Mouse (Mus musculus) brain, adult 2 months (tissue): ENCODE results near the gene Efnb3.

Source experiments
- DNase-seq: peaks from one replicate; pipeline ENCODE4 v3.0.0; 2011; ENCODE audit warnings: low read depth, low spot score

The Efnb3 gene

DNA sequence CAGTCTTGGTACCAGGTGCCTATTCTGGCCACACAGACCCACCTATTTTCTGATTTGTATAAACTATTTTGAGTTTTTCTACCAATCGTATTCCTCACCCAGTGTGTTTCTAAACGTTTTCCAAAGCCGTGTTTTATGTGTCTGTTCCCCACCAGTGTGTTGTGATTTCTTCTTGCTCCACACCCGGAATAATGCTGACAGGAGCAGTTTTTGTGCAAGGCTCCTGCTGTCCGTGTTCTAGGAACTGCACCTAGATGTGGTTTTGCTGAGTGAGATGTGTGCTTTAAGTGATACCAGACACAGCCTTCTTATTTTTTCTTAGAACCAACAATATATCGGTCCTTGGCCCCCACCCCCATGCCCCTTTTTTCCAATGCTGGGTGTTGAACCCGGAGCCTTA is 24.0 kb upstream of the Efnb3 start:
- DNase-seq = no peak

DNA sequence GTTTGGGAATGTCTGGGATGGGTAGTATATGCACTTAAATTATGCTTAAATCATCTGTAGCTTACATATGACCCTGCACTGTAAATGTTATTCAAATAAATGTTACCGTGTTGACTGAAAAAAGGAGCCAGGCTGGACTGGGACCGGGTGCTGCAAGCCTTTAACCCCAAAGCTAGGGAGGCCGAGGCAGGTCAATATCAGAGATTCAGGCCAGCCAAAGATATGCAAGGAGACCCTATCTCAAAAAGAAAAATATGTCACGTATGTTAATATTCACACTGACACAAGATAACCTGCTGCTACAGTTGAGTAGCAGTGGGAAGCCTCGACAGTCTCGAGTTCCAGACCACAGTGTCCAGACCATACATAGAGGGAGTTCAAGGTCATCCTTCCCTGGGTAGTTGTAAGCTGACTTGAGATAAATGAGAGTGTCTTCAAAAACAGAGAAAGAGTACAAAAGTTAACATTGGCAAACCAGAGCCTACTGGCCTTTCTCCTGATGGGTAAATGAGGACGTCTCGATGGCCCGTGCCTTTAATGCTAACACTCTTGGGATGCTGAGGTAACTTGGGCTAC is 22.3 kb upstream of the Efnb3 start:
- DNase-seq = no peak

DNA sequence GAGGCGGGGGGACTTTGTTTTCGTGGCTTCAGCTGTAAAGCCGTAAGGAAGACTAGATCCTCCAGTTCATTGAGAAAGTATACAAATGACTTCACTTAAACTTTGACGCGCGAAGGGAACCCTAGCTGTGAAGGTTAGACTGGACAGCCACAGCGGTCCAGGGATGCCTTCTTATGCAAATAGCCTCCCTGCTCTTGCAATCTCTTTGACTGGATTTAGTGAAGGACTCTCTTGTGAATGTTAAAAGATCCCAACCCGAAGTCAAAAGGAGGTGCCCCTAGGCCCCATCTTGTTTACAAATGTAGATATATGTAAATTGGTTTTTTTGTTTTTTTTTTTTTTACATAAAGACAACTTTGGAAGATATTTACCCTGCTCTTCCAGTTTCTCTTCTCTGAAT is 21.8 kb upstream of the Efnb3 start:
- no peak for DNase-seq

DNA sequence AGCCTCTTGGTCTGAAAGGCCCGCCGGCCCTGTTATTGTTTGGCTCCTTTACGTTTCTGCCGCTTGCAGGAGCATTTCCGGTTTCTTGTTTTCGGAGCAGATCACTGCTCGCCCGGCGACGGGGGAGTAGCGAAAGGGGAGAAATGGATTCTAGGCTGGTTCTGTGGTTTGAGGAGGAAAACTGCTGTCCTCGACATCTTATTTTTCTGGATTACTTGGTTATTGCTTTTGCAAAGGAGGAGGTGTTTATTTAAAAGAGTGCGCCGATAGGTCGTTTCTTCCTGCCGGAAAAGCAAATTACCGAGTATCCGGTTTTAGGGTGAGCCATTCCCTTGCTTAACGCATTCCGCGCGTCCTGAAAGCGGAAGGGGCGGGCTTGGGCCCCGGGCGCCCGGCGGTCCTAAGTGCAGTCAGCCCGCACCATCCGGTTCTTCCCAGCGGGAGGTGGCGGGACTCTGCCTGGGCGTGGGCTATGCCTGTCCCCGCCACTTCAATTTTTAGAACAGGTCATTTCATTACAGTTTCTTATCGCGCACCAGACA is 21.2 kb upstream of the Efnb3 start:
- peak; percentile 98 for DNase-seq

DNA sequence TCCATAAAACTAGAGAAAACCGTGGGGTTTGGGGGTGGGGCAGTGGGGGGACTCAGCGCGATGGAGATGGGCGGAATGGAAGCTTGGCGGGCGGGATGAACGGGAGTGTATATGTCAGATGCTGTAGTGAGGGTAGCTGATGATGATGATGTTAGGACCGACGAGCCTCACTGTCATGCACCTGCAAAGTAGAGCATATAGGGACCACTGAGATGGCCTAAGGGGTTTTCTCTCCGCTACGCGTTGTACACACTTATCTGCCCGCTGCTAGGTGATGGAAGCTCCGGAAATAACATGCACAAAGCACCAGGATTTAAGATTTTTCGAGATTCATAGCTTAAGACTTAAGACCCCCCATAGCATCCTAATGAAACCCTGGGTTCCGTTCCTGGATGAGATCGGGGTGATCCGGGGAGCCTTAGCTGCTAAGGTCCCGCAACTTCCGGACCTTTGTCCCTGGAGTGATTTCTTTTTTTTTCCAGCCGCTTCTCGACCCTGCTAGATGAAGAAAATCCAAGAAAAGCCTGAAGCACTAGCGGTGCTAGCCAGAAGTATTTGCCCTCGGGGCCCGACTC is 20.7 kb upstream of the Efnb3 start:
- DNase-seq = no peak

DNA sequence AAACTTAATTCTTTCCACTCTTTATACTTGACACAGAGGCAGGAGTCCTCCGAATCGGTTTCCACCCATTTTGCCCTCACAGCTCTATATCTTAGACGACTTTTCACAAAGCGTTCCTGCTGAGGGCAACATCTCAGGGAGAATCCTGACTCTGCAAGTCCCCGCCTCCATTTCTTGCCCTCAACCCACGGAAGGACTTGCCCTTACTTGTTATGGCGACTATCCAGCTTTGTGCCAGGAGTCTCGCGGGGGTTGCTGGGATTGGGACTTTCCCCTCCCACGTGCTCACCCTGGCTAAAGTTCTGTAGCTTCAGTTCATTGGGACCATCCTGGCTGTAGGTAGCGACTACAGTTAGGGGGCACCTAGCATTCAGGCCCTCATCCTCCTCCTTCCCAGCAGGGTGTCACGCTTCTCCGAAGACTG is 20.1 kb upstream of the Efnb3 start, which contains the start of the genes Wrap53 and Trp53:
Gene Wrap53 (minus strand): TSS at position 165 of the 424 bp plus-strand sequence.
Gene Trp53 (plus strand): TSS at position 269 of the 424 bp plus-strand sequence.
- peak; percentile 97 for DNase-seq

DNA sequence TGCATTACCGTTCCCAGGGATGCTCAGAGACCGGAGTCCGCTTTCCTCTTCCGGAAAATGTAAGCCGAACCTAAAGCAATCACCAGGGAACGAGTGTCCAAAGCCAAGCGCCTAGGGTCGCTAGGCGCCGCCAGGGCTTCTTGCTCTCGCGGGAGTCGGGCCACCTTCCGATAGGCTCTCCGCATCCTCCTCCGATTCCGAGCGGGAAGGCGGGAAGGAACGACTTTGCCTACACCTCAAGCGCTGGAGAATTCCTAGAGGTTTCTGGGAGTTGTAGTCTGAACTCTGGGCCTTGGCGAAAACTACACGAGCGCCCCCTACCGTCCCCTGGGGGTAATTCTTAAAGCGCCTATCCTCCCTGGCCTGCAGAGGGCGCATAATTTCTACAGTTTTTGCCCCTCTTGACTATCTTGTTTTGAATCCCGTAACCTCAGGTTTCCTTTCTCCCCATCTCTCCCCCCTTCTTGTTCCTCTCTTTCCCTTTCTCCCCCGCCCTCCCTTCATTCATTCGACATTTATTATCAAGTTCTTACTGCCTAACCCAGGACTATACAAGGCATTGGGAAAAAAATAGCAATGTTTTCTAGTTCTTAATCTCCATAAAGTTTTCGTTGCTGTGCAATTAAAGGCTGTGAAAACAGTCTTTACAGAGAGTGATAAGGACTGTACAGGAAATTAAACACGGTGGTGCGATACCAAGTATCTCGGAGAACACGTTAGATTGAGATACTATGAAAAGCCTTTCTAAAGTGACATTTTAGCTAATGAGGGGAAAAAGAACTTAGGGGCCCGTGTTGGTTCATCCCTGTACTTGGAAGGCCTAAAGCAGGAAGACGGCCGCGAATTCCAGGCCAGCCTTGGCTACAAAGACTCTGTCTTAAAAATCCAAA is 19.4 kb upstream of the Efnb3 start:
- DNase-seq = peak; percentile 99

DNA sequence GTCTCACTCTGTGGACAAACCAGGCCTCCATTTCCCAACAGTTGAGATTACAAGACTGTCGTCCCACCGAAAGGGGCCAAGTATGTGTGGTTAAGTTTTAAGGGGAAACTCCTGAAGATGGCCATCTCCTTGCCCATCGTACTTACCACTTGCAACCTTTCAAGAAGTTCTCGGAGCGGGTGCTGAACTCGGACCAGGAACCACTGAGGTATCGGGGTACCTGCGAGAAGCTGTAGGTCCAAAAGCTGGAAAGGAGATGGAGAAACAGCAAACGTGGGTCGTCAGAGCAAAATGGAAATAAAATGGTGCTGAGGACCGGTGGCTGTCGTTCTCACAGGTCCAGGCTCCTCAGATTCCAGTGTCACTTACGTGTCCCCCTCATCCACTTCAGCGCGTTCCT is 18.3 kb upstream of the Efnb3 start:
- DNase-seq = no peak

DNA sequence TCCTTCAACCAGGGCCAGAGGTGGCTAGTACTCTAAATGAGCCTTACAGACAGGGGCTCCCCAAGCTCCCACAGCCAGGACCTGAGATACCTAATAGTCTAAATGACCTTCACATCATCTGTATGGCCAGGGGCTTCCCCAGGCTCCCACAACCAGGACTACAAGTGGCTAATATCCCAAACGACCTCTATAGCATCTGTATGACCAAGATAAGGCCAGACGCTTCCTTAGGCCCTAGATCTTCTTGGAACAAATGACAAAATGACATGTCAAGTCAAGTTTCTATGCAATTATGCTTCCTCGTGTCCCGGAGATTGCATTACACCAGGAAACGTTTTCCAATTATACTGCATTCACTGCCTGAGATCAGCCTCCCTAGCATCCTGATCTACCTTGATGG is 16.3 kb upstream of the Efnb3 start:
- no peak for DNase-seq

DNA sequence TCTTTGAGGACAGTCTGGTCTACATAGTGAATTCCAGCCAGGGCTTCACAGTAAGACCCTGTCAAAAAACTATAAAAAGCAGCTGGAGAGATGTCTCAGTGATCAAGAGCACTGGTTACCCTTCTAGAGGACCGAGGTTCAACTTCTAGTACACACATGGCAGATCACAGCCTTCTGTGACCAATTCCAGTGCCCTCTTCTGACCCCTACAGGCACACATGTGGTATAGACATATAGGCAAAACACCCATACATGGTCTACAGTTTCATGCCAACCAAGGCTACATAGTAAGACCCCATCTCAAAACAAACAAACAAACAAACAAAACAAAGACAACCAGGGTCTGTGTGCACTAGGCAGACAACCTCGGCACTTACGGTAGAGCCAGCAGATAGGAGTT is 15.2 kb upstream of the Efnb3 start:
- DNase-seq = peak; percentile 74

DNA sequence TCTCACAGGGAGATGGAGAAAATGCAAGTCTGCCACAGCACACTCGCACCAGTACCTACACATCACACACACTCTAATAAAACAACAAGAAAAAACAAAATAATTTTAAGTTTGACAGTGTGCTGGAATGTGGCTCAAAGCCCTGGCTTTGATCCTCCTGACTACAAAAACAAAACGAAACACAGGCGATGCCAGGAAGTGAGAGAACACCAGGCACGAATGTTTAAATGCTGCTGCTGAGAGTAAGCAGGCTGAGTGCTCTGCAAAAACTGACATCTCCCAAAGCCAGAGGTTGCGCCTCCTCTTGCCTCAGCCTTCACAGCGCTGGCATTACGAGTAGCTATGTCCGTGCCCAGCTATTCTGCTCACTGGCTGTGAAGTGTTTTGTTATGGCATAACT is 5.1 kb upstream of the Efnb3 start:
- DNase-seq = no peak

DNA sequence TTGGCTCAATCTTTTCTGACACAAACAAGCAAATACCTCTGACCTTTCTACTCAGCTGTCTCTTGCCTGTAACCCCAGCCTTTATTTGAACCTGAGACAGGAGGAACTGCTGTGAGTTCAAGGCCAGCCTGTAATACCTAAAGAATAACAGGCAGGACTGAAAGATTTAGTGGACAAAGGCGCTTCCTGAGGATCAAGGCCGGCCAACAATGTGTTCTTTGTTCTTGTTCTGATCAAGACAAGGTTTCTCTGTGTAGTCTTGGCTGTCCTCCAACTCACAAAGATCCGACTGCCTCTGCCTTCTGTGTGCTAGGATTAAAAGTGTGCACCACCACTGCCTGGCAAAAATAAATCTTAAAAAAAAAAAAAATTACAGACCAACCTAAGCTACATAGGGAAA is 4.4 kb upstream of the Efnb3 start:
- DNase-seq = peak; percentile 62

DNA sequence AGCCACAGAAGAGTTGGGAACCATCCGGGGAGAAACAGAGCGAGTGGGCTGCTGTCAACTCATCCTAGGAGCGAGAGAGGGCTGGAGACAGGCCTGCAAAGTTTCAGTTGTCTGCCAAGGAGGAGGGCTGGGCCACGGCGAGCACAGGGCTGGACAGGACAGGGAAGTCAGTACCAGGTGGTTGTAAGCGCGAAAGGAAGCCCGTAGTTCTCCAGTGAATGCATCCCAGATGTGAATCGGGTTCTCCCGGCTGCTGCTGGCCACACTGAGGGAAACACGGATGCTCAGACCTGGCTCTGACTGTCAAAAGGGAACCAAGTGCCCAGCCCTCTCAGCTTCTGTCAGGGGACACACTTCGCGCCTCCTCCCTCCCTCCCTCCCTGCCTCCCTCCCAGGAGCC is 3.4 kb upstream of the Efnb3 start:
- DNase-seq = no peak

DNA sequence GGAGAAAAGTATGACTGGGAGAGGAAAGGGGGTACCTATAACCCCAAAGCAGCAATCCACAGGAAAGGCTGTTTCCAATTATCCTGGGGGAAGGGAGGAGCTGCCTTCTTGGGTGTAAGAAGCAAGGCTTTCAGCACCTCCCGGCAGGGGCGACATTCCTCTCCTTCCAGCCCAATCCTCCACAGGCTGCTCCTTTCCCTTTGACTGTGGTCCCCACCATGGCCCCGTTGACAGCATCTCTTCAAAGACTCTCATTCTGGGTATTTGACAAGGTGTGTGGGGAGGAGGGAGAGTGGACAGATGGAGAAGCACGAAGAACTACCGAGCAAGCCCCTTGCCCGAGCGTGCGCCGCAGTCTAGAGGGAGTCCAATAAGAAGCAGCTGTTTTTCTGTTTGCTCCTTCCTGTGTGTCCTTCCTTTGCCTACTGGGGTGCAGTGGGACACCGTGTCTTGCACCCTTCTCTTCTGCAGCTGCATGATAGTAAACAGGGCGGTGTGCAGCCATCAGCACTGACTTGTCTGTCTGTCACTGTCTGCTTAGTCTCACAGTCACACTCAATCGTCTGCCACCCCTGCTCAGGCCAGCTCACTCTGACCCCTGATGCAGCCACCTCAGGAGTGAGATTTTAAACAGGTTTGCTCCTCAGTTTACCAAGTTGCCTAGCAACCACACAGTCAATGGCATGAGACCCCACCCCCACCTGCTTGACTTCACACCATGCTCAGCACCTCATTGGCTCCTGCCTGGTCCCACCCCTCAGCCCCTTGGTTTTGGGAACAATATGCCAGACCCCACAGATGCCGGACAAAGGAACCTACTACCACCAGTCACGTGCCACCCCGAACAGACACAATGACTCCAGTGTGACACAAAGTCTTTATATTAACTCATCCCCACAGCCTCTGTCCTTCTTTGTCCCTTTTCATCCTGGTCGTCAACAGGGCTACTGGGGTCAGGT is 1.2 kb upstream of the Efnb3 start:
- DNase-seq = peak; percentile 94

DNA sequence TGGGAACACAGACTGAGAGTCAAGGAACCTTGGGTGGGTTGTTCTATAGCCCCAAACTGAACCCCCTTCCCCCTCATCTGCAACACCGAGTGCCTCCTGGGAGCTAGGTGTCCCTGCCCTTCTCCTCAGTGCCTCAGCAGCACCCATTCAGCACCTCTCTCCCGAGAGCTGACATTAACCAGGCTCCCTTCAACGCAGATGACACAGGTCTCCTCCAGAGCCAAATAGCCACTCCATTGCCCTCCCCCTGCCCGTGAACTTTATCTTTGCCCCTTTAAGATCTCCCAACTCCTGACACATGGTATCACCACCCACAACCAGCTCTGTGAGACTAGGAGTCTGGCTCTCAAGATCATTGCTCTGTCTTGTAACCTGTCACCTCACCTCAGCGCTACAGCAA is 822 bp downstream of the Efnb3 start:
- DNase-seq = peak; percentile 32

DNA sequence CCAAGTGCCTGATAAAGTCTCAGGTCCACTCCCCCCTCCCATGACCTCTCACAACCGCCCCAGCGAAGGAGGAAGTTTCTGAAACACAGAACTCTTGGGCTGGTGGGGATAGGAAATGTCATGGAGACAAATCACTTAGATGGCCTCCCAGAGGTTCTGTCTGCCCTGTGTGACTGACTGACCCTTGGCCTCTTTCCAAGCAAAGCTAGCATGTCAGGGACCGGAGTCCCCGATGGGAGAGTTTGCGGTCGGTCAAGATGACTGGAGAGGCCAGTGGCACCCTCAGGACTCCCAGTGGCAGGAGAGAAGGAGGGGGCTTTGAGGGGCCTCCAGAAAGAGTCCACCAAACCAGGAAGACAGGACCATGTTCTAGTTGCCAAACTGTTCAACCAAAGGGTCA is 1.2 kb downstream of the Efnb3 start:
- no peak for DNase-seq

DNA sequence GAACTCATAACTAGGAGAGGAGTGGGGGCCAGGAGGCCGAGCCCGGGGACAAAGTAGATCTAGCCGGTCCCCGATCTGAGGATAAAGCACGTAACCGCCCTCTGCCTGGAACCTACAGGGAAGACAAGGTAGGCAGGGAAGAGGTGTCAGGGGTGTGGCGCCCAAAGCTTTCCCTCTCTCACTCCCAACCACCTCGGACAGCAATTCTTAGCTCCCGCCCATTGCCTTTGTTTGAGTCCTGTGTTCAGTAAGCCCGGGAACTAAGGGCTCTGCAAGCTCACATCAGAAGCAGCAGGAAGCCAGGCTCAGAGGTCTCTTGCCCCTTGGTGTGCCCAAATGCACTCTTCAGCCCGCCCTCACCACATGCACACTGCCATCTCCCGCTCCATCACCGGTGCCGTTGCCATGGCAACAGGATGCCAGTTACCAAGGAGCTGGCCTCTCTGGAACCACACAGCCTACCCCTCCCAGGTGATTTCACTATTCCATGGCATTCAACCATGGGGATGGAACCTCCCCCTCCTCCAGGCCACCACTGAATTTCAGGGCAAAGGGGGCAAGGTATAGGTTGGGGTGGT is 2.5 kb downstream of the Efnb3 start:
- peak; percentile 82 for DNase-seq

DNA sequence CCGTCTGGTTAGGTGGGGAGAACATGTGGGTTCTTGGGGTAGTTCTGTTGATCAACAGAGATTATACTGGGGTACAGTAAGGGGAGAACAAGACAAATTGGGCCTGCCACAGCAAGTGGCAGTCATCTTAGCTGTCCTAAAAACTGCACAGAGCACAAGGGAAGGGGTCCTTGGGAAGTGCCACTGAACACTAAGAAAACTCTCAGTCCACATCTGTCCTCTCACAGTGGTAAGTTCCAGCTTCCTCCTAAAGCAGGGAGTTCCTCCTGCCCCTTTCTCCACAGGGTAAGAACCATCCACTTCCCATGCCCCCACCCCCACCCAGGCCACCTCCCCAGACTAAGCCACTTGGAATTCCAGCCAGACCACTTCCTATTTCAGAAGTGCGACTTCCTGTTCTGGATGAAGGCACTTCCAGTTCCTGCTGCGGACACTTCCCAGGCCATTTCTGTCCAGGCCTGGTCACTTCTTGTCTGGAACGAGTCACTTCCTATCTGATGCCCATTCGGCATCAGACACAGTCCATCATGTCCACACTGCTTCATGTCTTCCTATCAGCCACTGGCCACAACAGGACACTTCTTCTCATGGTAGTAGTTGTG is 5.4 kb downstream of the Efnb3 start:
- DNase-seq = no peak

DNA sequence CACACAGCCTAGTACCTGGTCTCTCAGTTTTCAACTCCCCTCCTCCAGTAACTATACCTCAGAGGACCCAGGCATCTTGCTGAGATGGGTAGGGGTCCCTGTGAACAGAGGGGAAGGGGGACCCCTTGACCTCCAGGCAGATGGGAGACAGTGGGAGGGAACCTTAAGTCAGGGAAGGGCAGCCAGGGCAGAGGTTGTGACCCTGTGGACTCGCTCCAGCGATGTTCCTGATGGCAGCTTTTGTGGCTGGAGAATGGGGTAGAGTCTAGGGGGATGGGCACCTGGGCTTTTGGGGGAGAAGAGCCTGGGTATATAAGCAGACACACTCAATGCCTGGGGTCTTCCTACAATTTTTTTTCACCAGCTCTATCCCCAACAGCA is 6.7 kb downstream of the Efnb3 start:
- no peak for DNase-seq

DNA sequence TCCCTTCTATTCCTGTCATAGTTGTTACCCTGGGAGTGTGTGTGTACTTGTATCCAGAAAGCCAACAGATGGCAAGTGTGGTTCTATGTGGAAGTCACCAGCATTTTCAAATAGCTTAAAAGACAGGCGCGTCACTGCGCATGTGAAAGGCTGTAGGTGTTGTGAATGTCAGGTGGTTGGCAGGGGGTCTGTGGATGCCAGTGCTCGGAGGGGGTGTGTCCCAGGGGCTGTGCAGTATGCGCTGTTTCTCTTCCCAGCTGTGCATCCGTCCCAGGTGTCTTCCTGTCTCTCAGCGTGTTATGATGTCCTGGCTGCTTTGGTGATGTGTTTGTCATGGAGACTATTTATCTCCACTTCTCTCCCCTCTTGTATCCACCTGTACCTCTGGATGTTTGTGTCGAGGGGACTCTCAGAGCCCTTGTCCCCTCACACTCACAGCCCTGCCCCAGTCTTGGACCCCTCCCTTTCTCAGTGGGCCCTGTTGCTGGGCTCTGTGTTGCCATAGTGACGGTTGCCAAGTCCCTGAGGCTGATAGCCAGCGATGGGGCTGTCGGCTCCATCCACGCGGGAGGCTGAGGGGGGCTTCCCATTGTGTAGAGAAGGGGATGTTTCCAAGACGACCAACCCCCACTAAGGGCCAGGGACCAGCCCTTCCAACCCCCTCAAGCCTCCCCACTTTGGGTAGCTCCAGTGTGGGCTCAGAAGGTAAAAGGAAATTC is 7.2 kb downstream of the Efnb3 start:
- DNase-seq = peak; percentile 80
